Mouse (Mus musculus): ENCODE data around the gene Map2k3.

Map2k3 gene

DNA sequence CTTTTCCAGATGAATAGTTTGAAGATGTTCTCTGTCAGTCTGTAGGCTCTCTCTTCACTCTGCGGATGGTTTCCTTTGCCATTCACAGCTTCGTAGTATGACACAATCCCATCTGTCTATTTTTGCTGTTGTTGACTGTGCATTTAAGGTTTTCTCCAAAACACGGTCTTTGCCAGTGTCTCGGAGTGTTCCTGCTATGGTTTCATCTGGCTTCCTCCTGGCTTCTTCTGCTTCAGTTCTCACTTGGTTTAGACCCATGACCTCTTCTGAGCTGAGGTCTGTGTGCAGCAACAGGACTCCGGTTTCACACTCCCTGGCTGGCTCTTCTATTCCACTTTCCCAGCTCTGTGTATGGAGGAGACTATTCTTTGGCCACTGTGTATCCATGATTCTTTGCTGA lies 30.9 kb downstream of the Map2k3 start:
- no peak for DNase-seq

DNA sequence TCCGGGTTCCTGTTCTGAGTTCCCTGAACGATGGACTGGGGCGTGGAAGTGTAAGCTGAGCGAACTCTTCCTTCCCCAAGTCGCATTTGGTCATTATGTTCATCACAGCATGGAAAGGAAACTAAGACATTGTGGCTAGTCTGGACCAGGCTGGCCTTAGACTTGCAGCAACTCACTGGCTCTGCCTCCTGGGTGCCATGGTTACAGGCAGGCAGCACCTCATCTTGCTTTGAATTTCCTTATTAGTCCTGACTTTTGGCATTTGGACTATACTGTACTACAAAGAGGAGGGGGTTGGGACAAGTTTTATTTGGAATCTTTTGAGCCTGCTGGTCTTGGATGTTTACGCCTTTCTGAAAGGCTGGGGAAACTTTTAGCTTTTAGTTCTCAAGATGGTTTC lies 35.1 kb downstream of the Map2k3 start:
- DNase-seq, result no peak

- peak; percentile 33 for DNase-seq
Measured at GRCm38 (mm10) chr11:60975097-60975496, 43.3 kb downstream of the Map2k3 start.

DNA sequence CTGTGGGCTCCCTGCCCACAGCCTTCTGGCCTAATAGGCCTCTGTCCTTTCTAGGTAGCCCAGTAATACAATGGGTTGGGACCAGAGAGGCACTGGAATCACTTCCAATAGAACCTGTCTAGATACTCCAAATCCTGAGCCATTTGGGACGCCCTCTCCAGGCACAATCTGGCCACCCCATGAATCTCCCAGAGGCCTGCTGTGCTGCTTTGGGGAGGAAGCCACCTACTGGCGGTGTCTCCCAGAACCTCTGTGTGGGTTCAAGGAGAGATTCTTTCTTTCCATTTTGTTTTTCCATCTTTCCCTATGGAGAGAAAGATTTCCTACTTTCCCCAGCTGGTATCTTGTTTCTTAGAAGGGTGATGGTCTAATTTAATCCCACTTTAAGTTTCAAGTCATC lies 44.4 kb downstream of the Map2k3 start:
- peak; percentile 9 for DNase-seq

GRCm38 (mm10) chr11:60976742-60977141 lies 44.9 kb downstream of the Map2k3 start:
- DNase-seq, result peak; percentile 69

- no peak for DNase-seq
Measured at GRCm38 (mm10) chr11:60977153-60977552, 45.3 kb downstream of the Map2k3 start.

DNA sequence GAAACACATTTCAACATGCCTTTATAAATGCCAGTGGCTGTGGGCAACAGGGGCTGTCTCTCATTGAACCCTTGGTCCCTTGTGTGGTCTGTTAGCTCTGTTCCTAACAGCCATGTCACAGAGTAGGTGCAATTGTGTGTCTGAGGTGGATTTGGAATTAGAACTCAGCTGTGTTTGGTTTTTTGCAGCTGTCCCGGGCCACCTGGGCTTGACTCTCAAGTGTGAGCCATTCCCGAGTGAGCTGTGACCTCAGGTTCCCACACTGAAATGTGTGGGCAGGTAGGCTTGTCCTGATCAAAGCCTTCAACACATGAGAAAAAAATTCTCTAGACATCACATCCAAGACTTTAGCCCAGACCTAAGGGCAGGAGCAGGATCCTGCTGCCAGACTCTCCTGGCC lies 46.8 kb downstream of the Map2k3 start:
- DNase-seq, result no peak

GRCm38 (mm10) chr11:60979788-60980187 lies 48.0 kb downstream of the Map2k3 start:
- DNase-seq, result no peak

DNA sequence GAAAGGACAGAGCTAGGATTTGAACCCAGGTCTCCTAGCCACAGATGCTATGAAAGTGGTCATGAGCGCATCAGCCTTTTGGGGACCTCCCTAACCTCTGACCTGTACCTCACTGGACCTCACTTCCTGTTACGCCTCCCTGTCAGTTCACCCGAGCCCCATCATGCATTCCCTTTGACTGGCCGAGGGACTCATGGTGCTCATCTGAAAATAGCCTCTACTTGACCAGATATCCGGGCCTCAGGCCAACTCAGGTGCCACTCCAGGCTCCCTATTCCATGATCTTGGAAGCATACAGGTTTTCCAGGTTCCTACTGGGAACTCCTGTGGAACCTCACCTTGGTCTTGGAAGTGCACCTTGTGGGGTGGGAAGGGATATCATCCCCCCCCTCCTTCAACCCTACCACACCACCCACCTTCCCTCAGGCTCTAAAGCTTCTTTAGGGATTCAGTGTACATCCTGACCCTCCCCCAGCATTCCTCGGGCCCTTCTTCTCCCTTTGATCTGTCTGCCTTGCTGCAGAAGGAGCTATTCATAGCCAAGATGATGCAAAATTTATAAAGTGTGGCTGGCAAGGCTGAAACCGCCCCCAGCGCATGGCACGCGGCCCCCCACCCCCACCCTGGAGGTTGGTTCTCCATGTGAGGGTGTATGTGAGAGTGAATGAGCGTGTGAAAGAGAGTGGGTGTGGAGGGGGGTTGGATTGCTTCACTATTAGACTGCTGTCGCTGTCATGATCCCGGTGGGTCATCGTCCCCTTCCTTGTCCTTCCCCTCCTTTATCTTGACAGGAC lies 50.1 kb downstream of the Map2k3 start:
- DNase-seq, result no peak

DNA sequence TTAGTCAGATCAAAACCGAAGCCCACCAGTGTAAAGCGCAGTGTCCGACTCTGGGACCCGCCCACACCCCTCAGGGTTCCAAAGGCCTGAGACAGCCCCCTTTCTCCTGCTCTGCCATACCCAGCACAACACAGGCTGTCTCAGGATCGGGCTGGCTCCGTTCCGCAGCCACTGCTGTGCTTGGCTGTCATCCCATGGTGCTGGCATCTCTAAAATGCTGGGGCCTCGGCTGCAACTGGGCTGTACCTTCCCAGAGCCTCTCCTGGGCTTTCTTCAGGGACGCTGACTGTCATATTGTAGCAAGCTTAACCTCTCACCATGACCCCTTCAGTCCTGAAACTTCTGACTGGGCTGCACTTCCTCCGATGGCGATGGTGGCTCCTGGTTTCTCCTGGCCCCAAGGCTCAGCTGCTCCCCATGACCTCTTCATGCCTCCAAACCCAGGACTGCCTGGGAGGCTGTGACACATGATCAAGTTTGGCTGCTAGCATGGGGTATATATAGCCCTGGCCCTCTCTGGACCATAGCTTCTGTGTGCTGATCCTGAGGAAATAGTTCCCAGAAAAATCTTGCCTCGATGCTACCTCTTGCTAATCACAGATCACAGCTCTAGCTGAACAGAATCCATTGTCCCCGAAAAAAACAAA lies 53.2 kb downstream of the Map2k3 start:
- DNase-seq, result no peak

DNA sequence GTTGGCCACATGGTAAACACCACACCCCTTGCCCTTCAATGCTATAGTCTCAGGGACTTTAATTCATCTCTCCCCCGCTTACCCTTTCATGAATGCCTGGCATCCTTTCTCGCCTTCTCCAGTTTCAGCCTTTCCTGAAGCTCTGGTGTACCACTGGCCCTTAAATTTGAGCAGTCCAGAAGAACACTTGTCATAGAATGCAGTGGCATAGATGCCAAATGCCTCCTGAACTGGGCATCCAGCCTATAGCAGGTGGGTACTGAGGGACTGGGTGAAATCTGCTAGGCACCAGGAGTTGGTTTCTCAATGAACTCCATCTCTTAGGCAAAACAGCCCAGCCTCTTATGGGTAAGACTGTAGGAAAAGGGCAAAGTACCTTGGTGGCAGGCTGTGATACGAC lies 58.6 kb downstream of the Map2k3 start:
- no peak for DNase-seq
